Mouse (Mus musculus) lung, embryonic 14.5 days (tissue): ENCODE measurements around the gene Matn1. TPM values are rescaled to one million over a fixed set of nuclear protein-coding genes. Genes with fewer than 3 reads are reported as not detected.

Experiments used
- ATAC-seq: fragments of 200-750 bp; cut with Nextera tagmentation; 2 replicates; pipeline ENCODE4 v1.8.0; 2017; ENCODE audit warnings: mild to moderate bottlenecking, moderate TSS enrichment, moderate library complexity; ENCODE audit not compliant: insufficient read depth
- DNase-seq: peaks from one replicate; pipeline ENCODE4 v3.0.0-alpha.2; 2015
- H3K27ac ChIP-seq: fragments of 300-500 bp; sonication (generic); 2 replicates; pipeline ENCODE4 v1.5.1; 2014; ENCODE audit warnings: low read depth, mild to moderate bottlenecking, moderate library complexity
- H3K27me3 ChIP-seq: fragments of 300-500 bp; sonication (generic); 2 replicates; pipeline ENCODE4 v1.6.1; 2014; ENCODE audit warnings: low read length, control low read depth; ENCODE audit not compliant: insufficient read depth
- H3K36me3 ChIP-seq: fragments of 300-500 bp; sonication (generic); 2 replicates; pipeline ENCODE4 v1.6.1; 2014; ENCODE audit warnings: control low read depth; ENCODE audit not compliant: insufficient read depth
- H3K4me1 ChIP-seq: fragments of 300-500 bp; sonication (generic); 2 replicates; pipeline ENCODE4 v1.6.1; 2014; ENCODE audit warnings: antibody characterized with exemption, control low read depth; ENCODE audit not compliant: insufficient read depth
- H3K4me2 ChIP-seq: fragments of 300-500 bp; sonication (generic); 2 replicates; pipeline ENCODE4 v1.6.1; 2014; ENCODE audit warnings: mild to moderate bottlenecking
- H3K4me3 ChIP-seq: fragments of 300-500 bp; sonication (generic); 2 replicates; pipeline ENCODE4 v1.5.1; 2014; ENCODE audit warnings: low read depth, low read length
- H3K9ac ChIP-seq: fragments of 300-500 bp; sonication (generic); 2 replicates; pipeline ENCODE4 v1.6.1; 2014
- H3K9me3 ChIP-seq: fragments of 300-500 bp; sonication (generic); 2 replicates; pipeline ENCODE4 v1.6.1; 2016; ENCODE audit warnings: low read depth, low read length, control low read depth
- CTCF ChIP-seq: IDR thresholded peaks from 2 replicates; pipeline ENCODE4 v1.5.1; 2016; ENCODE audit warnings: antibody characterized with exemption, low read depth
- WGBS: fragments of 180-500 bp; shearing (Covaris S2); extraction: QIAGEN DNeasy Blood & Tissue Kit; methylation state at CpG from one replicate; pipeline ENCODE4 v1.1.7; 2014; 5-methylcytosine and 5-hydroxymethylcytosine counted together
- polyA plus RNA-seq: library from polyadenylated mRNA; unstranded; fragments of >200 nt; fragmentation: Nextera tagmentation; extraction: Ambion mirVana; gene quantifications from 2 replicates; pipeline ENCODE4 v1.2.1, GENCODE M21; 2014

The Matn1 gene
- polyA plus RNA-seq: not detected in 2 replicates

- Histone ChIP-seq H3K9me3 (no peaks in the 10 kb centered on the region), H3K4me3 (no peak within 1 kb of the TSS), H3K4me1 (no peaks in the 10 kb centered on the region), H3K27me3 (no peaks in the 10 kb centered on the region), H3K4me2 (no peak within 1 kb of the TSS), H3K9ac (no peak within 1 kb of the TSS), H3K27ac (no peak within 1 kb of the TSS), H3K36me3 (no peaks in the 10 kb centered on the region)
- DNase-seq (no peak), ATAC-seq (no peak)
- TF ChIP-seq CTCF: no peak
- WGBS: 31% methylated on average over 6 of the region's 6 CpGs
Measured at GRCm38 (mm10) chr4:130944112-130944511, at the start of gene Matn1. Gene Matn1, plus strand, starts transcription at chr4:130944385.

GRCm38 (mm10) chr4:130895701-130896100 lies 48.5 kb upstream of the Matn1 start:
- Histone ChIP-seq H3K4me1 (no peaks in the 10 kb centered on the region), H3K36me3 (no peaks in the 10 kb centered on the region), H3K9ac (no peak overlapping the region), H3K27ac (no peak overlapping the region), H3K27me3 (no peaks in the 10 kb centered on the region), H3K4me3 (no peak overlapping the region), H3K9me3 (no peaks in the 10 kb centered on the region), H3K4me2 (no peak overlapping the region)
- no peak for TF ChIP-seq CTCF
- 59% methylated on average over 6 of the region's 6 CpGs for WGBS
- ATAC-seq (no peak), DNase-seq (no peak)

- Histone ChIP-seq H3K4me1 (no peaks in the 10 kb centered on the region), H3K27ac (no peak overlapping the region), H3K9me3 (no peaks in the 10 kb centered on the region), H3K9ac (no peak overlapping the region), H3K36me3 (no peaks in the 10 kb centered on the region), H3K27me3 (no peaks in the 10 kb centered on the region), H3K4me3 (no peak overlapping the region), H3K4me2 (no peak overlapping the region)
- DNase-seq (peak; percentile 63), ATAC-seq (no peak)
- TF ChIP-seq CTCF: peak; percentile 81
- WGBS: 62% methylated on average over 2 of the region's 2 CpGs
Measured at GRCm38 (mm10) chr4:130896372-130896771, 47.8 kb upstream of the Matn1 start.

- no peak overlapping the region for H3K4me2 ChIP-seq
- no peaks in the 10 kb centered on the region for H3K27me3 ChIP-seq
- 84% methylated on average over 2 of the region's 3 CpGs for WGBS
- no peaks in the 10 kb centered on the region for H3K9me3 ChIP-seq
- ATAC-seq: no peak
- no peak for DNase-seq
- no peaks in the 10 kb centered on the region for H3K4me1 ChIP-seq
- H3K9ac ChIP-seq: no peak overlapping the region
- no peak overlapping the region for H3K27ac ChIP-seq
- no peak for TF ChIP-seq CTCF
- H3K4me3 ChIP-seq: no peak overlapping the region
- no peaks in the 10 kb centered on the region for H3K36me3 ChIP-seq
Measured at GRCm38 (mm10) chr4:130899383-130899781, 44.8 kb upstream of the Matn1 start.

- DNase-seq (no peak), ATAC-seq (no peak)
- Histone ChIP-seq H3K27ac (no peak overlapping the region), H3K4me2 (no peak overlapping the region), H3K9me3 (no peaks in the 10 kb centered on the region), H3K4me3 (no peak overlapping the region), H3K9ac (no peak overlapping the region), H3K4me1 (no peaks in the 10 kb centered on the region), H3K27me3 (no peaks in the 10 kb centered on the region), H3K36me3 (no peaks in the 10 kb centered on the region)
- WGBS: 73% methylated on average over 6 of the region's 6 CpGs
- no peak for TF ChIP-seq CTCF
Measured at GRCm38 (mm10) chr4:130899782-130900427, 44.3 kb upstream of the Matn1 start.

GRCm38 (mm10) chr4:130900746-130901145 lies 43.4 kb upstream of the Matn1 start:
- H3K4me3 ChIP-seq: no peak overlapping the region
- ATAC-seq (no peak), DNase-seq (no peak)
- no peak overlapping the region for H3K9ac ChIP-seq
- H3K4me1 ChIP-seq: no peaks in the 10 kb centered on the region
- 59% methylated on average over 7 of the region's 7 CpGs for WGBS
- H3K4me2 ChIP-seq: no peak overlapping the region
- H3K27ac ChIP-seq: no peak overlapping the region
- no peaks in the 10 kb centered on the region for H3K27me3 ChIP-seq
- no peak for TF ChIP-seq CTCF
- H3K9me3 ChIP-seq: no peaks in the 10 kb centered on the region
- no peaks in the 10 kb centered on the region for H3K36me3 ChIP-seq

- Histone ChIP-seq H3K9ac (no peak overlapping the region), H3K4me2 (no peak overlapping the region), H3K4me3 (no peak overlapping the region), H3K27me3 (no peaks in the 10 kb centered on the region), H3K27ac (no peak overlapping the region), H3K4me1 (no peaks in the 10 kb centered on the region), H3K36me3 (no peaks in the 10 kb centered on the region), H3K9me3 (no peaks in the 10 kb centered on the region)
- no peak for TF ChIP-seq CTCF
- DNase-seq (no peak), ATAC-seq (no peak)
- 34% methylated on average over 8 of the region's 8 CpGs for WGBS
Measured at GRCm38 (mm10) chr4:130902289-130902781, 41.9 kb upstream of the Matn1 start.
